Mouse (Mus musculus): ENCODE results near the gene Utp4. TPM values are rescaled to one million over a fixed set of nuclear protein-coding genes. Genes with fewer than 3 reads are reported as not detected.
A peak's percentile ranks its signal among the peaks of the same experiment; 100 is the strongest.

The Utp4 gene
- total and polyA plus RNA-seq, 3 experiments, result 123 to 218 (median 174) TPM

GRCm38 (mm10) chr8:106892806-106893451, 507 bp upstream of the Utp4 start:
- TF ChIP-seq GABPA (IDR thresholded peaks at IDR 0.05; ENCODE audit: low read depth, low read length) (no peak), MYB (IDR thresholded peaks at IDR 0.05; ENCODE audit: low read depth, low read length) (no peak; the same call in 1 of the 2 replicates), ZMIZ1 (IDR thresholded peaks at IDR 0.05; ENCODE audit: low read depth, low read length) (0 out of 2 replicates have a peak, but pooled peaks have one; percentile 15), CHD1 (IDR thresholded peaks at IDR 0.05; ENCODE audit: low read depth, low read length) (peak; percentile 91; the same call in 1 of the 2 replicates), HCFC1 (IDR thresholded peaks at IDR 0.05; ENCODE audit: low read depth, low read length) (no peak; the same call in none of the 2 replicates), MXI1 (IDR thresholded peaks at IDR 0.05; ENCODE audit: low read depth, low read length) (no peak; the same call in 1 of the 2 replicates), UBTF (IDR thresholded peaks at IDR 0.05; ENCODE audit: borderline replicate concordance, insufficient read depth, low read depth, low read length) (0 out of 2 replicates have a peak, but pooled peaks have one; percentile 57), POLR2AphosphoS2 (IDR thresholded peaks at IDR 0.05; ENCODE audit: low read length) (peak; percentile 51; the same call in 1 of the 2 replicates), POLR2A (IDR thresholded peaks at IDR 0.05; ENCODE audit: control insufficient read depth in 1 of 2, insufficient read depth in 1 of 2, low read depth in 1 of 2, low read length in 2 of 2, poor library complexity in 1 of 2) (no peak), MAX (IDR thresholded peaks at IDR 0.05; ENCODE audit: low read length) (no peak; the same call in 1 of the 2 replicates)
- peaks cover 19 to 38% of the 10 kb centered on the region in 2 experiments for H3K36me3 ChIP-seq (ENCODE audit: control insufficient read depth in 1 of 2, insufficient read depth in 2 of 2, low read length in 2 of 2)

GRCm38 (mm10) chr8:106899473-106899872, 6.0 kb downstream of the Utp4 start:
- Histone ChIP-seq H3K27me3 (ENCODE audit: control insufficient read depth in 1 of 2, insufficient read depth in 2 of 2, low read length in 2 of 2) (no peaks in the 10 kb centered on the region), H3K79me2 (ENCODE audit: control insufficient read depth, insufficient read depth, low read length, poor library complexity) (peaks cover 25% of the 10 kb centered on the region), H3K4me3 (ENCODE audit: control insufficient read depth in 1 of 2, insufficient read depth in 1 of 2, low read depth in 2 of 2, low read length in 2 of 2) (no peak overlapping the region), H3K4me1 (ENCODE audit: control insufficient read depth in 1 of 2, insufficient read depth in 2 of 2, low read length in 2 of 2) (peaks cover 2 to 10% of the 10 kb centered on the region in 2 experiments; a peak in 2 of 4 replicates), H3K9ac (ENCODE audit: control insufficient read depth, low read depth, low read length, poor library complexity, severe bottlenecking) (no peak overlapping the region), H3K36me3 (ENCODE audit: control insufficient read depth in 1 of 2, insufficient read depth in 2 of 2, low read length in 2 of 2) (peaks cover 22 to 40% of the 10 kb centered on the region in 2 experiments), H3K9me3 (replicated peaks; ENCODE audit: insufficient read depth, low read length) (no peaks in the 10 kb centered on the region), H3K27ac (ENCODE audit: control insufficient read depth, low read depth, low read length) (no peak overlapping the region)
- no peak for DNase-seq (ENCODE audit: low read depth, low spot score)
- TF ChIP-seq NRF1 (IDR thresholded peaks at IDR 0.05; ENCODE audit: insufficient read depth, low read depth, low read length, poor library complexity, severe bottlenecking) (no peak), BHLHE40 (IDR thresholded peaks at IDR 0.05; ENCODE audit: borderline replicate concordance, low read depth, low read length) (no peak), ELF1 (IDR thresholded peaks at IDR 0.05; ENCODE audit: low read depth, low read length) (no peak), CTCF (IDR thresholded peaks at IDR 0.05 in 2 of 3, conservative IDR thresholded peaks at IDR 0.05 in 1 of 3; ENCODE audit: control insufficient read depth in 1 of 3, insufficient read depth in 1 of 3, low read depth in 2 of 3, low read length in 3 of 3, poor library complexity in 1 of 3, severe bottlenecking in 1 of 3) (no peak), TCF12 (IDR thresholded peaks at IDR 0.05; ENCODE audit: low read depth, low read length) (no peak), CHD1 (IDR thresholded peaks at IDR 0.05; ENCODE audit: low read depth, low read length) (no peak), ZNF384 (IDR thresholded peaks at IDR 0.05; ENCODE audit: low read depth, low read length) (no peak), RAD21 (IDR thresholded peaks at IDR 0.05; ENCODE audit: low read depth, low read length) (no peak), JUND (IDR thresholded peaks at IDR 0.05; ENCODE audit: low read depth, low read length) (no peak), E2F4 (IDR thresholded peaks at IDR 0.05; ENCODE audit: borderline replicate concordance, low read depth, low read length) (no peak), MXI1 (IDR thresholded peaks at IDR 0.05; ENCODE audit: low read depth, low read length) (no peak), ZC3H11A (IDR thresholded peaks at IDR 0.05; ENCODE audit: low read depth, low read length) (no peak), EP300 (IDR thresholded peaks at IDR 0.05; ENCODE audit: low read depth in 1 of 2, low read length in 2 of 2) (no peak), SMC3 (IDR thresholded peaks at IDR 0.05; ENCODE audit: low read depth, low read length) (no peak), KAT2A (conservative IDR thresholded peaks at IDR 0.05; ENCODE audit: low read depth, low read length) (no peak), MAZ (IDR thresholded peaks at IDR 0.05; ENCODE audit: low read depth, low read length) (no peak)

More at GRCm38 (mm10) chr8:106892806-106893451, 507 bp upstream of the Utp4 start:
- Histone ChIP-seq H3K79me2 (ENCODE audit: control insufficient read depth, insufficient read depth, low read length, poor library complexity) (peaks cover 71% of the 10 kb centered on the region), H3K27me3 (ENCODE audit: control insufficient read depth in 1 of 2, insufficient read depth in 2 of 2, low read length in 2 of 2) (no peaks in the 10 kb centered on the region), H3K4me3 (ENCODE audit: control insufficient read depth in 1 of 2, insufficient read depth in 1 of 2, low read depth in 2 of 2, low read length in 2 of 2) (peak overlapping the region; percentile 74 to 98), H3K9ac (ENCODE audit: control insufficient read depth, low read depth, low read length, poor library complexity, severe bottlenecking) (peak overlapping the region; percentile 95), H3K27ac (ENCODE audit: control insufficient read depth, low read depth, low read length) (peak overlapping the region; percentile 88), H3K9me3 (replicated peaks; ENCODE audit: insufficient read depth, low read length) (no peaks in the 10 kb centered on the region), H3K4me1 (ENCODE audit: control insufficient read depth in 1 of 2, insufficient read depth in 2 of 2, low read length in 2 of 2) (peaks cover 8 to 12% of the 10 kb centered on the region in 2 experiments)
- DNase-seq (ENCODE audit: low read depth, low spot score), result peak; percentile 62
